Mouse (Mus musculus) cerebellum, adult 2 months (tissue): ENCODE data around the gene Actr6. TPM values are rescaled to one million over a fixed set of nuclear protein-coding genes. Genes with fewer than 3 reads are reported as not detected.

ENCODE experiments used
- DNase-seq, 2 experiments: peaks; one replicate each; pipeline ENCODE4 v3.0.0; 2021
- H3K27ac ChIP-seq: fragments of 200-500 bp; 2 replicates; pipeline ENCODE4 v1.5.1; 2012; ENCODE audit warnings: low read length, control low read depth, inconsistent platforms; ENCODE audit not compliant: insufficient read depth
- H3K27me3 ChIP-seq: fragments of 200-500 bp; 2 replicates; pipeline ENCODE4 v1.6.1; 2012; ENCODE audit warnings: inconsistent platforms, mild to moderate bottlenecking, low read length, moderate library complexity; ENCODE audit not compliant: control insufficient read depth, insufficient read depth
- H3K4me1 ChIP-seq: fragments of 200-500 bp; 2 replicates; pipeline ENCODE4 v1.6.1; 2011; ENCODE audit warnings: low read length; ENCODE audit not compliant: control insufficient read depth, insufficient read depth
- H3K4me3 ChIP-seq: fragments of 200-500 bp; replicated peaks from 2 replicates; pipeline ENCODE3; 2011; ENCODE audit warnings: mild to moderate bottlenecking, low read depth, low read length, control low read depth; ENCODE audit not compliant: insufficient read depth
- CTCF ChIP-seq: fragments of 200-500 bp; IDR thresholded peaks from 2 replicates; pipeline ENCODE4 v1.5.1; 2011; ENCODE audit warnings: low read depth, mild to moderate bottlenecking, control low read depth, low read length, moderate library complexity, borderline replicate concordance; ENCODE audit not compliant: insufficient read depth
- POLR2A ChIP-seq: fragments of 200-500 bp; IDR thresholded peaks from 2 replicates; pipeline ENCODE4 v1.6.1; 2011; ENCODE audit warnings: low read length, control low read depth, borderline replicate concordance; ENCODE audit not compliant: insufficient read depth
- WGBS: fragments of 180-500 bp; shearing (Covaris S2); methylation state at CpG from one replicate; pipeline ENCODE4 v1.1.7; 2018; 5-methylcytosine and 5-hydroxymethylcytosine counted together
- polyA plus RNA-seq: library from polyadenylated mRNA; depleted of rRNA; stranded (reverse); fragments of >200 nt; gene quantifications from 2 replicates; pipeline ENCODE4 v1.2.3, GENCODE M21; 2012

The Actr6 gene
- polyA plus RNA-seq, 1 experiment, result 18.0 TPM

- Histone ChIP-seq H3K27ac (no peak overlapping the region), H3K4me1 (no peaks in the 10 kb centered on the region; the same call in 1 of the 2 replicates), H3K4me3 (no peak overlapping the region), H3K27me3 (no peaks in the 10 kb centered on the region)
- TF ChIP-seq CTCF (no peak), POLR2A (no peak)
- 85% methylated on average over 6 of the region's 6 CpGs for WGBS
- no peak for DNase-seq
These were observed 1.7 kb downstream of the Actr6 start for GRCm38 (mm10) chr10:89730386-89730785.

- DNase-seq, result no peak
- Histone ChIP-seq H3K27ac (no peak overlapping the region), H3K4me3 (no peak overlapping the region), H3K27me3 (no peaks in the 10 kb centered on the region), H3K4me1 (no peaks in the 10 kb centered on the region)
- TF ChIP-seq CTCF (no peak), POLR2A (no peak)
- WGBS, result 62% methylated on average over 14 of the region's 14 CpGs
These were observed 9.6 kb downstream of the Actr6 start for GRCm38 (mm10) chr10:89722247-89723195.

GRCm38 (mm10) chr10:89720796-89721195 is 11.3 kb downstream of the Actr6 start:
- no peak for DNase-seq
- Histone ChIP-seq H3K4me1 (no peaks in the 10 kb centered on the region), H3K4me3 (no peak overlapping the region), H3K27ac (no peak overlapping the region), H3K27me3 (no peaks in the 10 kb centered on the region)
- 81% methylated on average over 3 of the region's 3 CpGs for WGBS
- TF ChIP-seq POLR2A, result no peak
- no peak for TF ChIP-seq CTCF

DNA sequence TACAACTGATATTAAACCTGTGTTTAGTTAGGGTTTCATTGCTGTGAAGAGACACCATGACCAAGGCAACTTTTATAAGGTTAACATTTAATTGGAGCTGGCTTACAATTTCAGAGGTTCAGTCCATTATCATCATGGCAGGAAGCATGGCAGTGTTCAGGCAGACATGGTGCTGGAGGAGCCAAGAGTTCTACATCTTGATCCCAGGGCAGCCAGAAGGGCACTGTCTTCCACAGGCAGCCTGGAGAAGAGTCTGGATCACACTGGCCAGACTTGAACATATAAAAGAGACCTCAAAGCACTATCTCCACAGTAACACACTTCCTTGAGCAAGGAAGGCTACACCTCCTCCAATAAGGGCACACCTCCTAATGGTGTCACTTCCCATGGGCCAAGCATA is 11.8 kb downstream of the Actr6 start:
- H3K27ac ChIP-seq, result no peak overlapping the region
- no peak for DNase-seq
- TF ChIP-seq CTCF (no peak), POLR2A (no peak)
- no peak overlapping the region for H3K4me3 ChIP-seq
- H3K27me3 ChIP-seq, result no peaks in the 10 kb centered on the region
- no peaks in the 10 kb centered on the region for H3K4me1 ChIP-seq

- 94% methylated on average over 10 of the region's 10 CpGs for WGBS
- H3K27ac ChIP-seq, result no peak overlapping the region
- H3K4me3 ChIP-seq, result no peak overlapping the region
- no peak for DNase-seq
- no peaks in the 10 kb centered on the region for H3K4me1 ChIP-seq
- TF ChIP-seq POLR2A (no peak), CTCF (no peak)
- H3K27me3 ChIP-seq, result no peaks in the 10 kb centered on the region
These were observed 17.2 kb downstream of the Actr6 start for GRCm38 (mm10) chr10:89714910-89715309.

DNA sequence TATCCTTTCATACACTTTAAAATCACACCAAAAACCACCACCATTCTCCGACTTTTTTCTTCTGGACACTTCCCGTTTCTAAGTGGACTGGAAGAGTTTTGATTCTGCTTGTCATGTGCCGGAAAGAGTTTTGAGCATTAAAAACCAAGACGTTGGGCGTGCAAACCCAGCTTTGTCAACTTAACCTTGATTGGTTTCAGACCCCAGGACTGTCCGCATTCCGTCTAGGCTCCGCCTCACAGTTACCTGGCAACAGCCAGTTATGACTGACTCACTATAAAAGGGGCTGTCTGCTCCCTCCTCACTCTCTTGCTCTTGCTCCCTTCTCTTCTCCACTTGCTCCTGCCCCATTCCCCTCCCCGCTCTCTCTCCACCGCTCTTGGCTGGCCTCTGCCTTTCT is 23.4 kb downstream of the Actr6 start:
- WGBS, result 27% methylated on average over 10 of the region's 10 CpGs
- no peak for DNase-seq
- Histone ChIP-seq H3K4me1 (no peaks in the 10 kb centered on the region), H3K27ac (no peak overlapping the region), H3K4me3 (no peak overlapping the region), H3K27me3 (no peaks in the 10 kb centered on the region)
- no peak for TF ChIP-seq POLR2A
- TF ChIP-seq CTCF, result no peak

GRCm38 (mm10) chr10:89707397-89707796 is 24.7 kb downstream of the Actr6 start:
- no peak overlapping the region for H3K4me3 ChIP-seq
- H3K27ac ChIP-seq, result no peak overlapping the region
- no peaks in the 10 kb centered on the region for H3K27me3 ChIP-seq
- TF ChIP-seq CTCF, result no peak
- no peak for TF ChIP-seq POLR2A
- WGBS, result 89% methylated on average over 3 of the region's 3 CpGs
- DNase-seq, result no peak
- no peaks in the 10 kb centered on the region for H3K4me1 ChIP-seq

DNA sequence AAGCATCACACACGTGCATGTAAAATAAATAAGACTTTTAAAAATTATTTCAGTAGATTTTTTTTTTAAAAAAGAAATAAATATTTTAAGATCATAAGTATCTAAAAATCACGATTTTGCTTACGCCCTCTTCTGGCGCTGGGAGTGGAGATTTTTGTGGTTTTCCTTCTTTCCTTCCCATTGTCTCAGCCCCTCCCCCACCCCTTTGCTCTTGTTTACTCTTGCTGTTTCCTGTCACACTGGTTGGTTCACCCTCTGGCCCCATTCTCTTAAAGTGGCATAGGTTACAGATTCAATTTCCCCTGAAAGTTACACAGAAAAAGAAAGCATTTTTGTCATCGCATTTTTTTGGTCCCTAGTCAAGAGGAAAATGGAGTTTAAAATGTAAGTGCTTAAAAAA is 29.1 kb downstream of the Actr6 start:
- Histone ChIP-seq H3K27me3 (no peaks in the 10 kb centered on the region), H3K4me1 (no peaks in the 10 kb centered on the region), H3K4me3 (no peak overlapping the region), H3K27ac (no peak overlapping the region)
- 58% methylated on average over 5 of the region's 5 CpGs for WGBS
- DNase-seq, result no peak
- TF ChIP-seq POLR2A, result no peak
- no peak for TF ChIP-seq CTCF
